Mouse (Mus musculus): ENCODE data around the gene Mnd1. TPM values are rescaled to one million over a fixed set of nuclear protein-coding genes. Genes with fewer than 3 reads are reported as not detected.

Gene Mnd1
- total RNA-seq, 2 experiments from 2014 or later: 1.3 TPM

GRCm38 (mm10) chr3:84168943-84169342, 13.4 kb upstream of the Mnd1 start:
- no peak for DNase-seq (ENCODE audit: low spot score in 2 of 2)
- intact Hi-C loops (cut with DNase I): no loop called here

GRCm38 (mm10) chr3:84166073-84166472, 10.5 kb upstream of the Mnd1 start:
- DNase-seq (ENCODE audit: low spot score in 2 of 2): peak in 1 of 2 experiments; percentile 36
- intact Hi-C loops (cut with DNase I): no loop called here

- no peak for DNase-seq (ENCODE audit: low spot score in 2 of 2)
- intact Hi-C loops (cut with DNase I): no loop called here
These were observed 9.8 kb upstream of the Mnd1 start for GRCm38 (mm10) chr3:84165391-84165790.

- intact Hi-C loops (cut with DNase I): loop anchor here (5.0 to 10.0 kb wide), 2 partner anchors 115 to 213 kb away; partner anchors contain the start of gene Tmem131l
- DNase-seq (ENCODE audit: low spot score in 2 of 2): no peak
These were observed 2.2 kb upstream of the Mnd1 start for GRCm38 (mm10) chr3:84157559-84158350.

GRCm38 (mm10) chr3:84157011-84157410, 1.4 kb upstream of the Mnd1 start:
- DNase-seq (ENCODE audit: low spot score in 2 of 2): no peak
- intact Hi-C loops (cut with DNase I): loop anchor here (5.0 to 10.0 kb wide), 2 partner anchors 115 to 212 kb away; partner anchors contain the start of gene Tmem131l

- intact Hi-C loops (cut with DNase I): loop anchor here (5.0 to 10.0 kb wide), 2 partner anchors 114 to 211 kb away; partner anchors contain the start of gene Tmem131l
- peak in 1 of 2 experiments; percentile 3 for DNase-seq (ENCODE audit: low spot score in 2 of 2)
These were observed 519 bp upstream of the Mnd1 start for GRCm38 (mm10) chr3:84156105-84156504.

- no peak for DNase-seq (ENCODE audit: low spot score in 2 of 2)
- intact Hi-C loops (cut with DNase I): loop anchor here (5.0 to 10.0 kb wide), 2 partner anchors 113 to 210 kb away; partner anchors contain the start of gene Tmem131l
These were observed 440 bp downstream of the Mnd1 start for GRCm38 (mm10) chr3:84155146-84155545.

GRCm38 (mm10) chr3:84154721-84155141, 855 bp downstream of the Mnd1 start:
- DNase-seq (ENCODE audit: low spot score in 2 of 2): peak in 1 of 2 experiments; percentile 1
- intact Hi-C loops (cut with DNase I): loop anchor here (5.0 to 10.0 kb wide), 2 partner anchors 112 to 210 kb away; partner anchors contain the start of gene Tmem131l

GRCm38 (mm10) chr3:84149831-84150230, 5.8 kb downstream of the Mnd1 start:
- DNase-seq (ENCODE audit: low spot score in 2 of 2): no peak
- intact Hi-C loops (cut with DNase I): loop anchor here (10.0 kb wide), 1 partner anchor 205 kb away; no protein-coding TSS in a partner anchor

- intact Hi-C loops (cut with DNase I): no loop called here
- no peak for DNase-seq (ENCODE audit: low spot score in 2 of 2)
These were observed 14.6 kb downstream of the Mnd1 start for GRCm38 (mm10) chr3:84140947-84141346.

- no peak for DNase-seq (ENCODE audit: low spot score in 2 of 2)
- intact Hi-C loops (cut with DNase I): no loop called here
These were observed 19.1 kb downstream of the Mnd1 start for GRCm38 (mm10) chr3:84136509-84136908.

- DNase-seq (ENCODE audit: low spot score in 2 of 2): no peak
- intact Hi-C loops (cut with DNase I): no loop called here
These were observed 19.7 kb downstream of the Mnd1 start for GRCm38 (mm10) chr3:84135933-84136332.

- DNase-seq (ENCODE audit: low spot score in 2 of 2): no peak
- intact Hi-C loops (cut with DNase I): no loop called here
These were observed 20.2 kb downstream of the Mnd1 start for GRCm38 (mm10) chr3:84135387-84135786.

- DNase-seq (ENCODE audit: low spot score in 2 of 2): no peak
- intact Hi-C loops (cut with DNase I): no loop called here
These were observed 24.2 kb downstream of the Mnd1 start for GRCm38 (mm10) chr3:84131369-84131768.

GRCm38 (mm10) chr3:84130776-84131175, 24.8 kb downstream of the Mnd1 start:
- intact Hi-C loops (cut with DNase I): no loop called here
- DNase-seq (ENCODE audit: low spot score in 2 of 2): no peak

GRCm38 (mm10) chr3:84128871-84129870, 26.4 kb downstream of the Mnd1 start:
- DNase-seq (ENCODE audit: low spot score in 2 of 2): no peak
- intact Hi-C loops (cut with DNase I): loop anchor here (10.0 kb wide), 1 partner anchor 214 kb away; no protein-coding TSS in a partner anchor

- intact Hi-C loops (cut with DNase I): loop anchor here (10.0 kb wide), 1 partner anchor 213 kb away; no protein-coding TSS in a partner anchor
- peak in 1 of 2 experiments; percentile 55 for DNase-seq (ENCODE audit: low spot score in 2 of 2)
These were observed 28.2 kb downstream of the Mnd1 start for GRCm38 (mm10) chr3:84127431-84127830.

- DNase-seq (ENCODE audit: low spot score in 2 of 2): no peak
- intact Hi-C loops (cut with DNase I): loop anchor here (10.0 kb wide), 1 partner anchor 212 kb away; no protein-coding TSS in a partner anchor
These were observed 28.9 kb downstream of the Mnd1 start for GRCm38 (mm10) chr3:84126721-84127120.

- no peak for DNase-seq (ENCODE audit: low spot score in 2 of 2)
- intact Hi-C loops (cut with DNase I): loop anchor here (10.0 kb wide), 1 partner anchor 211 kb away; no protein-coding TSS in a partner anchor
These were observed 29.8 kb downstream of the Mnd1 start for GRCm38 (mm10) chr3:84125704-84126289.

All from left cerebral cortex, postnatal 25 days (tissue).